Mouse (Mus musculus) spleen, adult 2 months (tissue): Measurements from ENCODE around the gene Slc25a28.

ENCODE experiments used
- CTCF ChIP-seq: fragments of 200-500 bp; IDR thresholded peaks from 2 replicates; pipeline ENCODE4 v1.5.1; 2011; ENCODE audit warnings: mild to moderate bottlenecking, inconsistent platforms; ENCODE audit not compliant: insufficient read depth, insufficient read length, insufficient replicate concordance; ENCODE audit errors: extremely low read depth
- POLR2A ChIP-seq: fragments of 200-500 bp; IDR thresholded peaks from 2 replicates; pipeline ENCODE4 v1.6.1; 2011; ENCODE audit warnings: low read depth, low read length, inconsistent platforms

GRCm38 (mm10) chr19:43642843-43643242 lies 31.8 kb downstream of the Slc25a28 start:
- no peak for TF ChIP-seq CTCF
- TF ChIP-seq POLR2A, result no peak
